Mouse (Mus musculus) CH12.LX (cell line): ENCODE results near the gene Rgs14. TPM values are rescaled to one million over a fixed set of nuclear protein-coding genes. Genes with fewer than 3 reads are reported as not detected.
A peak's percentile ranks its signal among the peaks of the same experiment; 100 is the strongest.

Source experiments
- DNase-seq: peaks from one replicate; pipeline ENCODE4 v3.0.0-alpha.2; 2013; ENCODE audit errors: extremely low read depth
- H3K27ac ChIP-seq: 2 replicates; pipeline ENCODE4 v1.5.1; 2012; ENCODE audit warnings: low read depth, mild to moderate bottlenecking, control low read depth, moderate library complexity; ENCODE audit not compliant: insufficient read depth
- H3K27me3 ChIP-seq: replicated peaks from 2 replicates; pipeline ENCODE3; 2012; ENCODE audit warnings: inconsistent platforms
- H3K36me3 ChIP-seq, 2 experiments: replicated peaks in 1 of 2; 2 replicates each; pipeline versions ENCODE3 to v1.6.1; 2012; ENCODE audit warnings: inconsistent platforms in 1 of 2, low read length in 1 of 2, mild to moderate bottlenecking in 1 of 2, mixed read lengths in 1 of 2, moderate library complexity in 1 of 2; ENCODE audit not compliant: control insufficient read depth in 1 of 2, insufficient read depth in 1 of 2
- H3K4me1 ChIP-seq, 2 experiments: 2 replicates each; pipeline ENCODE4 v1.6.1; 2012; ENCODE audit warnings: inconsistent platforms in 1 of 2, moderate library complexity in 1 of 2; ENCODE audit not compliant: insufficient read depth in 2 of 2, control insufficient read depth in 1 of 2
- H3K4me2 ChIP-seq: 2 replicates; pipeline ENCODE4 v1.6.1; 2012; ENCODE audit warnings: low read depth, mild to moderate bottlenecking, control low read depth; ENCODE audit not compliant: poor library complexity, insufficient read depth, severe bottlenecking
- H3K4me3 ChIP-seq, 3 experiments: fragments of 150-350 bp in 1 of 3; sonication (generic) in 1 of 3; replicated peaks in 1 of 3; 2 replicates each; pipeline versions ENCODE3 to v1.5.1; 2011 to 2012; ENCODE audit warnings: low read depth in 2 of 3, low read length in 2 of 3, mild to moderate bottlenecking in 2 of 3, moderate library complexity in 2 of 3, control low read depth in 1 of 3, improper control_type of control experiment in 1 of 3, inconsistent platforms in 1 of 3, mixed read lengths in 1 of 3; ENCODE audit not compliant: poor library complexity in 1 of 3
- H3K79me2 ChIP-seq: replicated peaks from 2 replicates; pipeline ENCODE4 v1.6.1; 2012; ENCODE audit warnings: mild to moderate bottlenecking, moderate library complexity; ENCODE audit not compliant: control insufficient read depth, poor library complexity, insufficient read depth, severe bottlenecking; ENCODE audit errors: extremely low read depth
- H3K9ac ChIP-seq: 2 replicates; pipeline ENCODE4 v1.6.1; 2012; ENCODE audit warnings: low read depth, mild to moderate bottlenecking, control low read depth, moderate library complexity; ENCODE audit not compliant: insufficient read depth
- H3K9me3 ChIP-seq: replicated peaks from 2 replicates; pipeline ENCODE3; 2012; ENCODE audit warnings: low read length, inconsistent platforms, mixed read lengths
- CHD1 ChIP-seq: IDR thresholded peaks from 2 replicates; pipeline ENCODE4 v1.6.1; 2012; ENCODE audit warnings: low read depth, low read length, improper control_type of control experiment, inconsistent platforms
- CHD2 ChIP-seq: IDR thresholded peaks from 2 replicates; pipeline ENCODE4 v1.6.1; 2011; ENCODE audit warnings: low read length, improper control_type of control experiment
- CTCF ChIP-seq, 2 experiments: IDR thresholded peaks in 1 of 2; conservative IDR thresholded peaks in 1 of 2; 2 replicates each; pipeline ENCODE4 v1.5.1; 2011 to 2012; ENCODE audit warnings: low read depth in 2 of 2, low read length in 2 of 2, improper control_type of control experiment in 1 of 2, inconsistent platforms in 1 of 2, mild to moderate bottlenecking in 1 of 2, moderate library complexity in 1 of 2
- ETS1 ChIP-seq: conservative IDR thresholded peaks from 2 replicates; pipeline ENCODE4 v1.6.1; 2012; ENCODE audit warnings: low read depth, mild to moderate bottlenecking, inconsistent platforms, low read length, improper control_type of control experiment, moderate library complexity
- GABPA ChIP-seq: IDR thresholded peaks from 2 replicates; pipeline ENCODE4 v1.6.1; 2012; ENCODE audit warnings: low read depth, low read length, improper control_type of control experiment, inconsistent platforms; ENCODE audit not compliant: insufficient replicate concordance
- IRF4 ChIP-seq: IDR thresholded peaks from 2 replicates; pipeline ENCODE4 v1.6.1; 2014; ENCODE audit warnings: low read depth, mild to moderate bottlenecking, inconsistent platforms, low read length, improper control_type of control experiment
- JUN ChIP-seq: IDR thresholded peaks from 2 replicates; pipeline ENCODE4 v1.6.1; 2011; ENCODE audit warnings: low read depth, mild to moderate bottlenecking, low read length, improper control_type of control experiment, moderate library complexity; ENCODE audit not compliant: insufficient read depth
- JUND ChIP-seq: conservative IDR thresholded peaks from 2 replicates; pipeline ENCODE4 v1.6.1; 2011; ENCODE audit warnings: low read depth, low read length, improper control_type of control experiment
- KAT2A ChIP-seq: IDR thresholded peaks from 2 replicates; pipeline ENCODE4 v1.6.1; 2012; ENCODE audit warnings: low read length, improper control_type of control experiment, inconsistent platforms; ENCODE audit not compliant: insufficient replicate concordance
- MAFK ChIP-seq: IDR thresholded peaks from 2 replicates; pipeline ENCODE4 v1.6.1; 2011; ENCODE audit warnings: low read length, improper control_type of control experiment; ENCODE audit not compliant: insufficient replicate concordance
- MAZ ChIP-seq: IDR thresholded peaks from 2 replicates; pipeline ENCODE4 v1.6.1; 2012; ENCODE audit warnings: low read depth, mild to moderate bottlenecking, inconsistent platforms, low read length, improper control_type of control experiment, moderate library complexity
- MXI1 ChIP-seq: IDR thresholded peaks from 2 replicates; pipeline ENCODE4 v1.6.1; 2011; ENCODE audit warnings: mild to moderate bottlenecking, low read depth, low read length, improper control_type of control experiment
- NELFE ChIP-seq: IDR thresholded peaks from 2 replicates; pipeline ENCODE4 v1.6.1; 2011; ENCODE audit warnings: low read depth, low read length, improper control_type of control experiment
- NRF1 ChIP-seq: IDR thresholded peaks from 2 replicates; pipeline ENCODE4 v1.6.1; 2014; ENCODE audit warnings: low read depth, mild to moderate bottlenecking, inconsistent platforms, low read length, improper control_type of control experiment, moderate library complexity
- POLR2A ChIP-seq: IDR thresholded peaks from 2 replicates; pipeline ENCODE4 v1.6.1; 2011; ENCODE audit warnings: low read depth, mild to moderate bottlenecking, improper control_type of control experiment, low read length
- RAD21 ChIP-seq: IDR thresholded peaks from 2 replicates; pipeline ENCODE4 v1.6.1; 2011; ENCODE audit warnings: low read depth, mild to moderate bottlenecking, low read length, improper control_type of control experiment, moderate library complexity
- RCOR1 ChIP-seq: conservative IDR thresholded peaks from 2 replicates; pipeline ENCODE4 v1.6.1; 2012; ENCODE audit warnings: low read depth, mild to moderate bottlenecking, inconsistent platforms, low read length, improper control_type of control experiment
- TCF12 ChIP-seq: IDR thresholded peaks from 2 replicates; pipeline ENCODE4 v1.6.1; 2014; ENCODE audit warnings: low read depth, mild to moderate bottlenecking, inconsistent platforms, low read length, improper control_type of control experiment
- UBTF ChIP-seq: IDR thresholded peaks from 2 replicates; pipeline ENCODE4 v1.6.1; 2012; ENCODE audit warnings: low read depth, mild to moderate bottlenecking, inconsistent platforms, low read length, improper control_type of control experiment, moderate library complexity
- USF1 ChIP-seq: IDR thresholded peaks from 2 replicates; pipeline ENCODE4 v1.6.1; 2014; ENCODE audit warnings: low read depth, mild to moderate bottlenecking, inconsistent platforms, low read length, improper control_type of control experiment
- USF2 ChIP-seq: conservative IDR thresholded peaks from 2 replicates; pipeline ENCODE4 v1.6.1; 2011; ENCODE audit warnings: low read depth, low read length, improper control_type of control experiment
- ZC3H11A ChIP-seq: IDR thresholded peaks from 2 replicates; pipeline ENCODE4 v1.6.1; 2012; ENCODE audit warnings: low read depth, mild to moderate bottlenecking, inconsistent platforms, low read length, improper control_type of control experiment
- ZKSCAN1 ChIP-seq: IDR thresholded peaks from 2 replicates; pipeline ENCODE4 v1.6.1; 2012; ENCODE audit warnings: low read depth, inconsistent platforms, low read length, improper control_type of control experiment, borderline replicate concordance
- dilution Hi-C: fragments of 300-500 bp; cut with MboI; formaldehyde crosslinking; loops from 2 replicates; pipeline ENCODE4 v1.14.3; 2020; ENCODE audit warnings: low sequenced_read_pairs; ENCODE audit not compliant: extremely low pct_unique_long_range_greater_than_20kb, extremely low pct_ligation_motif_present
- in situ Hi-C: fragments of 300-500 bp; cut with MboI; formaldehyde crosslinking; loops from 3 replicates; pipeline ENCODE4 v1.14.3; 2019; ENCODE audit warnings: low sequenced_read_pairs, low pct_ligation_motif_present, low pct_unique_long_range_greater_than_20kb, mixed read lengths
- polyA plus RNA-seq: library from polyadenylated mRNA; unstranded; fragments of >175 nt; gene quantifications from 2 replicates; pipeline ENCODE4 v1.2.1, GENCODE M21; 2012; ENCODE audit warnings: low read depth; ENCODE audit not compliant: insufficient read length
- total RNA-seq, 2 experiments: library from RNA; depleted of rRNA; stranded (reverse); fragments of 300-350 nt in 1 of 2; fragments of >200 nt in 1 of 2; gene quantifications; 2 replicates each; pipeline ENCODE4 v1.2.3; 2012 to 2014

Rgs14 gene
- total and polyA plus RNA-seq, 3 experiments, result 6.3 to 8.0 (median 7.6) TPM

DNA sequence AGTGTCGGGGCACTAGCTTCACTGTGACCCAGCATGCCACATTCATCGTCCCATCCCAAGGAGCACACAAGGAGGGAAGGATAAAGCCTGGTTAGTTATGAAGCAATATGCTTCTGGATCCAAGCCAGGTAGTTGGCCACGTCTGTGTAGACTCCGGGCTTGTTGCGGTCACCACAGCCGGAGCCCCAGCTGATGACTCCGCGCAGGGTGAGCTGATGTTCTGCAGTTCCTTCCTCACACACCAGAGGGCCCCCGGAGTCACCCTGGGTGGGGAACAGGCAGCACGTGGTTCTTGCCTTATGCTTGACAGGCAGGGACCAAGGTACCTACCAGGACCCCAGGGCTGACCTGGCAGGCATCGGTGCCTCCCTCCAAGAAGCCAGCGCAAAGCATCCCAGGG lies 48.5 kb downstream of the Rgs14 start (continued):
- TF ChIP-seq USF1 (peak; percentile 83), ZKSCAN1 (no peak), JUND (no peak), MAZ (0 out of 2 replicates have a peak, but pooled peaks have one; percentile 29), MAFK (no peak), MXI1 (peak; percentile 97), RAD21 (peak; percentile 72), USF2 (peak; percentile 74), RCOR1 (no peak), ZC3H11A (peak; percentile 44)

DNA sequence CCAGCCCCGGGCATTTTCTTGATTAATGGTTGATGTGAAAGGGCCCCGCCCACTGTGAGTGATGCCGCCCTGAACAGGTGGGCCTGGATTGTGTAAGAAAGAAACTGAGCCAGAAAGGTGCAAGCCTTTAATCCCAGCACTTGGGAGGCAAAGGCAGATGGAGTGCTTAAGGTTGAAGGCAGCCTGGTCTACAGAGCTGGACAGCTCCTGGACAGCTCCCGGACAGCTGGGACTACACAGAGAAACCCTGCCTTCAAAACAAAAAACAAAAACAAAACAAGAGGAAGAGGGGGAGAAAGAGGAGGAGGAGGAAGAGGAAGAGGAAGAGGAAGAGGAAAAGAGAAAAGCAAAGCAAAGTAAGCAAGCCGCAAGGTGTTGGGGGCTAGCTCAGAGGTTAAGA lies 49.6 kb downstream of the Rgs14 start:
- dilution Hi-C loops, result no loop called here
- peaks cover 42% of the 10 kb centered on the region for H3K27me3 ChIP-seq

DNA sequence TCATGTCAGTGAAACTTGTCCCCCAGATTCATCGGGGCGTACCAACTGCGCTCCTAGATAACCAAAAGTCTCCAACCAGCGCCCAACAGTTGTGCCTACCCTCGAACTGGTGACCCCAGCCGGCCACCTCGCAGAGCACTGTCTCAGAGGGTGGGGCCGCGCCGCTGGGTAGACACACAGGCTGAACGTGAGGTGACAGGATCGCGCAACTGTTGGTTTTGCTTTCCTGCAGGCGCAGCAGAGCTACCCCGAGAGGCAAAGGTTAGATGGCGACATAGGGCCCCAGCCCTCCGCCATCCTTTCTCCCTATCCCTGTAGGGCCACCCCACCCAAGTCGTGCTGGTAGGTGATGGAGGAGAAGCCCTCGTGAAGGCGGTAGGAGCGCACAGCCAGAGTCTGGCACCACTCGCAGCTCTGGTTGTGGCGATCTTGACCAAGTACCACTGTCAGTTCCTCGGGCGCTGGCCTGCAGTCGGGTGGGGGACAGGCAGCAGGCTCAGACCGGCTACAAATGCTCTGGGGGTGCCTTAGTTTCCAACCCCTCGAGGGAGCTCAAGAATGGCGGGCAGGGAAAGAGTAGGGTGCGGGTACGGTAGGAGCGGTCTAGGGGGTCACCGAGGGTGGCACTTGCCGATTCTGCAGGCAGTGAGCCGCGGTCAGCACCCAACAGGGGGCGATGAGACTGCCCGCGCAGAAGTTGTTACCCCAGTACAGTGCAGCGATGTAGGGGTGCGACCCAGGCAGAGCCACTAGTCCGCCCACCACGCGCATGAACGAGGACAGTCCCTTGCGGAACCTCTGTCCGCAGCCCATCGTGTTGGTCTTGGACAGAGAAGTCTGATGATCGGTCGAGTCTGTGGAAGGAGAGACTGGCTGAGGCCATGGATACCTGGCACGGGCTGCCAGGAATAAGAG lies 50.7 kb downstream of the Rgs14 start:
- no peaks in the 10 kb centered on the region for H3K36me3 ChIP-seq
- H3K27ac ChIP-seq, result no peak overlapping the region
- H3K4me2 ChIP-seq, result no peak overlapping the region
- H3K9me3 ChIP-seq, result peaks cover 5% of the 10 kb centered on the region
- dilution Hi-C loops, result no loop called here
- H3K27me3 ChIP-seq, result peaks cover 38% of the 10 kb centered on the region
- no peak for TF ChIP-seq TCF12
- no peak for TF ChIP-seq IRF4
- no peak for TF ChIP-seq NELFE
- no peak for TF ChIP-seq ZKSCAN1
- TF ChIP-seq CTCF (conservative IDR thresholded peaks at IDR 0.05 in 1 of 2, IDR thresholded peaks at IDR 0.05 in 1 of 2; ENCODE audit: low read depth in 2 of 2, low read length in 2 of 2), result no peak
- no peak for TF ChIP-seq USF1
- no peak for TF ChIP-seq ZC3H11A
- TF ChIP-seq ETS1, result no peak
- TF ChIP-seq GABPA, result no peak
- no peak for TF ChIP-seq CHD1
- TF ChIP-seq JUND, result no peak
- no peak for TF ChIP-seq NRF1
- TF ChIP-seq UBTF, result no peak
- H3K4me3 ChIP-seq, result no peak overlapping the region
- H3K9ac ChIP-seq, result no peak overlapping the region
- no peak for DNase-seq
- in situ Hi-C loops, result no loop called here
- H3K4me1 ChIP-seq, result peaks cover 10 to 19% of the 10 kb centered on the region in 2 experiments
- H3K79me2 ChIP-seq, result no peaks in the 10 kb centered on the region

More for the DNA sequence above, 49.6 kb downstream of the Rgs14 start:
- Histone ChIP-seq H3K27ac (no peak overlapping the region), H3K4me2 (no peak overlapping the region), H3K36me3 (no peaks in the 10 kb centered on the region), H3K79me2 (no peaks in the 10 kb centered on the region), H3K9me3 (peaks cover 5% of the 10 kb centered on the region), H3K4me3 (no peak overlapping the region), H3K9ac (no peak overlapping the region), H3K4me1 (peaks cover 10 to 19% of the 10 kb centered on the region in 2 experiments)
- no peak for TF ChIP-seq POLR2A
- TF ChIP-seq TCF12, result no peak
- no peak for TF ChIP-seq CHD2
- no peak for TF ChIP-seq CHD1
- TF ChIP-seq JUN, result no peak
- no peak for TF ChIP-seq KAT2A
- no peak for DNase-seq
- in situ Hi-C loops, result no loop called here
